ENCODE assay signal across 9 mouse cellular contexts in genomic region chr2:172976661-172977238, GRCm38 (mm10). TPM values are rescaled to one million over a fixed set of nuclear protein-coding genes. Genes with fewer than 3 reads are reported as not detected.
DNase-seq lines count a peak whose midpoint lies in the region; ATAC-seq and TF ChIP-seq lines count a peak whose summit lies in the region.
"Had no signal": no experiment of that assay in that cellular context is flagged by ENCODE, and none has a peak within 500 bp of the region (broad histone marks: within the 10 kb centered on the region; RNA-seq: fewer than 3 reads in every experiment).

No protein-coding gene starts in this region.

- 15% methylated on average over 7 of the region's 7 CpGs for WGBS in kidney, postnatal 0 days
- WGBS in limb, embryonic 14.5 days = 33% methylated on average over 7 of the region's 7 CpGs
- WGBS in stomach, postnatal 0 days = 37% methylated on average over 7 of the region's 7 CpGs

- H3K36me3 ChIP-seq in kidney, postnatal 0 days (ENCODE audit: insufficient read depth, low read length) = no peaks in the 10 kb centered on the region
- H3K36me3 ChIP-seq in limb, embryonic 14.5 days (ENCODE audit: control insufficient read depth, insufficient read depth, low read length) = no peaks in the 10 kb centered on the region
- no peaks in the 10 kb centered on the region for H3K36me3 ChIP-seq in stomach, postnatal 0 days (ENCODE audit: control insufficient read depth, insufficient read depth, low read length)

- no peak; the same call in 1 of the 2 replicates for ATAC-seq in kidney, postnatal 0 days (replicated peaks; ENCODE audit: low FRiP score, low read depth)
- peak; percentile 67 for ATAC-seq in common myeloid progenitor, adult 5-6 weeks (replicated peaks; ENCODE audit: low read depth, poor library complexity, severe bottlenecking)
- no peak for ATAC-seq in limb, embryonic 14.5 days (ENCODE audit: low FRiP score, low read depth)
- no peak for ATAC-seq in stomach, postnatal 0 days (ENCODE audit: low FRiP score, low TSS enrichment)

- H3K4me3 ChIP-seq in kidney, postnatal 0 days (replicated peaks; ENCODE audit: low read depth, low read length) = no peak overlapping the region
- H3K4me3 ChIP-seq in limb, embryonic 14.5 days (replicated peaks; ENCODE audit: low read length) = no peak overlapping the region
- no peak overlapping the region for H3K4me3 ChIP-seq in stomach, postnatal 0 days (ENCODE audit: low read depth, low read length)
- H3K4me3 ChIP-seq: left cerebral cortex, adult 2 months had no signal

- 0 out of 2 replicates have a peak, but pooled peaks cover 6% of the 10 kb centered on the region for H3K4me1 ChIP-seq in kidney, postnatal 0 days (replicated peaks; ENCODE audit: insufficient read depth, low read length)
- peaks cover 15% of the 10 kb centered on the region for H3K4me1 ChIP-seq in limb, embryonic 14.5 days (ENCODE audit: control insufficient read depth, insufficient read depth, low read length)
- no peaks in the 10 kb centered on the region for H3K4me1 ChIP-seq in stomach, postnatal 0 days (replicated peaks; ENCODE audit: control insufficient read depth, insufficient read depth)

- H3K27me3 ChIP-seq in kidney, postnatal 0 days (ENCODE audit: insufficient read depth, low read length) = no peaks in the 10 kb centered on the region
- no peaks in the 10 kb centered on the region for H3K27me3 ChIP-seq in limb, embryonic 14.5 days (ENCODE audit: control insufficient read depth, insufficient read depth, low read length)
- H3K27me3 ChIP-seq in stomach, postnatal 0 days (ENCODE audit: control insufficient read depth, insufficient read depth, low read length) = no peaks in the 10 kb centered on the region

- H3K4me2 ChIP-seq in kidney, postnatal 0 days (ENCODE audit: low read length) = peak overlapping the region; percentile 39; the same call in 1 of the 2 replicates
- peak overlapping the region; percentile 27; the same call in 1 of the 2 replicates for H3K4me2 ChIP-seq in limb, embryonic 14.5 days (replicated peaks; ENCODE audit: low read depth, low read length, severe bottlenecking)
- peak overlapping the region; percentile 20; the same call in 1 of the 2 replicates for H3K4me2 ChIP-seq in stomach, postnatal 0 days (replicated peaks; ENCODE audit: low read depth)

- peak; percentile 33; the same call in 1 of the 2 replicates for TF ChIP-seq CTCF in kidney, postnatal 0 days (IDR thresholded peaks at IDR 0.05; ENCODE audit: low read depth)
- TF ChIP-seq CTCF in stomach, postnatal 0 days (IDR thresholded peaks at IDR 0.05; ENCODE audit: low read depth) = no peak

- DNase-seq in kidney, postnatal 0 days (ENCODE audit: low spot score) = peak; percentile 55
- no peak for DNase-seq in kidney, postnatal 14 days
- DNase-seq in limb, embryonic 14.5 days (ENCODE audit: low spot score) = no peak
- DNase-seq in stomach, postnatal 0 days (ENCODE audit: low spot score) = no peak
- DNase-seq in frontal cortex, postnatal 14 days (ENCODE audit: low spot score in 2 of 2) = no peak
- no peak for DNase-seq in frontal cortex, postnatal 36 days (ENCODE audit: low spot score in 2 of 2)
- no peak for DNase-seq in right cerebral cortex, postnatal 10 days (ENCODE audit: low spot score in 2 of 2)

- no peak for TF ChIP-seq POLR2A in limb, embryonic 14.5 days (IDR thresholded peaks at IDR 0.05; ENCODE audit: borderline replicate concordance, extremely low read depth, insufficient read depth, insufficient read length)

- H3K27ac ChIP-seq in kidney, postnatal 0 days = peak overlapping the region; percentile 20; the same call in 1 of the 2 replicates
- H3K27ac ChIP-seq in limb, embryonic 14.5 days (replicated peaks; ENCODE audit: low read depth, low read length) = no peak overlapping the region
- no peak overlapping the region for H3K27ac ChIP-seq in stomach, postnatal 0 days (replicated peaks)
- H3K27ac ChIP-seq: left cerebral cortex, adult 2 months had no signal

- H3K9me3 ChIP-seq in kidney, postnatal 0 days (replicated peaks; ENCODE audit: low read length) = no peaks in the 10 kb centered on the region
- peaks cover 3% of the 10 kb centered on the region; the same call in 1 of the 2 replicates for H3K9me3 ChIP-seq in limb, embryonic 14.5 days (ENCODE audit: control insufficient read depth, low read length)
- no peaks in the 10 kb centered on the region for H3K9me3 ChIP-seq in stomach, postnatal 0 days (ENCODE audit: control insufficient read depth, low read length)

- TF ChIP-seq EP300 in stomach, postnatal 0 days (optimal IDR thresholded peaks at IDR 0.05) = no peak

- no peak overlapping the region for H3K9ac ChIP-seq in kidney, postnatal 0 days (ENCODE audit: low read depth, low read length)
- 0 out of 2 replicates have a peak overlapping the region, but pooled peaks have one; percentile 38 for H3K9ac ChIP-seq in limb, embryonic 14.5 days (ENCODE audit: low read depth, low read length, severe bottlenecking)
- no peak overlapping the region for H3K9ac ChIP-seq in stomach, postnatal 0 days (ENCODE audit: low read length)

RNA-seq across cellular contexts. Expression of gene Spo11, which starts 0.8 kb away (rescaled TPM):
- polyA plus RNA-seq in kidney, postnatal 0 days (2015; fragmentation: Nextera tagmentation; extraction: Ambion mirVana) = 0.10 and 0.11 TPM in 2 replicates
- total RNA-seq in common myeloid progenitor, adult 5-6 weeks (2017) = 0.05 TPM in 1 of 2 replicates, not detected in the other
- 3.2 TPM in 2 replicates for polyA plus RNA-seq in limb, embryonic 14.5 days (2012; rRNA removed)
- 2.2 and 2.5 TPM in 2 replicates for polyA plus RNA-seq in limb, embryonic 14.5 days (2014; fragmentation: Nextera tagmentation; extraction: Ambion mirVana)
- 0.02 TPM in 2 replicates for polyA plus RNA-seq in stomach, postnatal 0 days (2015; fragmentation: Nextera tagmentation; extraction: Ambion mirVana)

RNA-seq across cellular contexts. Expression of gene Rae1, which starts 23.2 kb away (rescaled TPM):
- 117 and 124 TPM in 2 replicates for polyA plus RNA-seq in kidney, postnatal 0 days (2015; fragmentation: Nextera tagmentation; extraction: Ambion mirVana)
- 87.9 and 91.3 TPM in 2 replicates for total RNA-seq in common myeloid progenitor, adult 5-6 weeks (2017)
- 123 and 129 TPM in 2 replicates for polyA plus RNA-seq in limb, embryonic 14.5 days (2012; rRNA removed)
- polyA plus RNA-seq in limb, embryonic 14.5 days (2014; fragmentation: Nextera tagmentation; extraction: Ambion mirVana) = 130 TPM in 2 replicates
- 66.8 and 68.7 TPM in 2 replicates for polyA plus RNA-seq in stomach, postnatal 0 days (2015; fragmentation: Nextera tagmentation; extraction: Ambion mirVana)

RNA-seq across cellular contexts. Expression of gene Bmp7, which starts 36.6 kb away (rescaled TPM):
- polyA plus RNA-seq in kidney, postnatal 0 days (2015; fragmentation: Nextera tagmentation; extraction: Ambion mirVana) = 33.7 and 35.8 TPM in 2 replicates
- 0.10 TPM in 1 of 2 replicates, not detected in the other for total RNA-seq in common myeloid progenitor, adult 5-6 weeks (2017)
- 41.9 and 52.2 TPM in 2 replicates for polyA plus RNA-seq in limb, embryonic 14.5 days (2012; rRNA removed)
- 28.6 and 33.4 TPM in 2 replicates for polyA plus RNA-seq in limb, embryonic 14.5 days (2014; fragmentation: Nextera tagmentation; extraction: Ambion mirVana)
- 8.2 and 8.9 TPM in 2 replicates for polyA plus RNA-seq in stomach, postnatal 0 days (2015; fragmentation: Nextera tagmentation; extraction: Ambion mirVana)

RNA-seq across cellular contexts. Expression of gene Rbm38, which starts 43.5 kb away (rescaled TPM):
- 20.9 and 21.2 TPM in 2 replicates for polyA plus RNA-seq in kidney, postnatal 0 days (2015; fragmentation: Nextera tagmentation; extraction: Ambion mirVana)
- 54.5 and 69.9 TPM in 2 replicates for total RNA-seq in common myeloid progenitor, adult 5-6 weeks (2017)
- polyA plus RNA-seq in limb, embryonic 14.5 days (2012; rRNA removed) = 63.5 and 99.1 TPM in 2 replicates
- polyA plus RNA-seq in limb, embryonic 14.5 days (2014; fragmentation: Nextera tagmentation; extraction: Ambion mirVana) = 31.0 and 32.3 TPM in 2 replicates
- polyA plus RNA-seq in stomach, postnatal 0 days (2015; fragmentation: Nextera tagmentation; extraction: Ambion mirVana) = 24.9 and 25.4 TPM in 2 replicates
